Mouse (Mus musculus) lung, adult 2 months (tissue): ENCODE measurements at regions not wholly inside any gene's neighbourhood (a gene's known extent, or its start where the extent isn't known, plus 50 kb on each side); places are given as distances from the start of the nearest gene placed in this dataset.

Source experiments
- DNase-seq: peaks from one replicate; pipeline ENCODE4 v3.0.0; 2022
- H3K4me1 ChIP-seq: fragments of 200-500 bp; 2 replicates; pipeline ENCODE4 v1.6.1; 2011; ENCODE audit warnings: low read length; ENCODE audit not compliant: control insufficient read depth, insufficient read depth
- H3K4me3 ChIP-seq: fragments of 200-500 bp; replicated peaks from 2 replicates; pipeline ENCODE3; 2011; ENCODE audit warnings: low read depth, mild to moderate bottlenecking, control low read depth, low read length; ENCODE audit errors: extremely low read depth
- CTCF ChIP-seq: fragments of 200-500 bp; IDR thresholded peaks from 2 replicates; pipeline ENCODE4 v1.5.1; 2011; ENCODE audit warnings: mild to moderate bottlenecking, low read length, control low read depth; ENCODE audit not compliant: insufficient read depth
- POLR2A ChIP-seq: fragments of 200-500 bp; IDR thresholded peaks from 2 replicates; pipeline ENCODE4 v1.6.1; 2011; ENCODE audit warnings: low read depth, mild to moderate bottlenecking, control low read depth, low read length, borderline replicate concordance; ENCODE audit errors: extremely low read depth
- WGBS: fragments of 180-500 bp; shearing (Covaris S2); methylation state at CpG from one replicate; pipeline ENCODE4 v1.1.7; 2018; 5-methylcytosine and 5-hydroxymethylcytosine counted together

- TF ChIP-seq POLR2A (no peak), CTCF (no peak)
- DNase-seq: no peak
- 84% methylated on average over 6 of the region's 6 CpGs for WGBS
- H3K4me3 ChIP-seq: no peak overlapping the region
- no peaks in the 10 kb centered on the region for H3K4me1 ChIP-seq
Measured at GRCm38 (mm10) chr4:142470784-142471183, 231.6 kb upstream of the Kazn start.

- Histone ChIP-seq H3K4me1 (no peaks in the 10 kb centered on the region), H3K4me3 (no peak overlapping the region)
- no peak for DNase-seq
- WGBS: 62% methylated on average over 6 of the region's 6 CpGs
- no peak for TF ChIP-seq POLR2A
- TF ChIP-seq CTCF: no peak
Measured at GRCm38 (mm10) chr4:142467920-142468319, 228.7 kb upstream of the Kazn start.

GRCm38 (mm10) chr4:142465226-142465625, 226.0 kb upstream of the Kazn start:
- Histone ChIP-seq H3K4me1 (no peaks in the 10 kb centered on the region), H3K4me3 (no peak overlapping the region)
- TF ChIP-seq POLR2A: no peak
- no peak for TF ChIP-seq CTCF
- WGBS: 76% methylated on average over 4 of the region's 4 CpGs
- no peak for DNase-seq

- Histone ChIP-seq H3K4me1 (no peaks in the 10 kb centered on the region), H3K4me3 (no peak overlapping the region)
- WGBS: 91% methylated on average over 6 of the region's 6 CpGs
- DNase-seq: no peak
- TF ChIP-seq POLR2A (no peak), CTCF (no peak)
Measured at GRCm38 (mm10) chr4:142464066-142464465, 224.9 kb upstream of the Kazn start.

GRCm38 (mm10) chr4:142460468-142461086, 221.4 kb upstream of the Kazn start:
- Histone ChIP-seq H3K4me3 (no peak overlapping the region), H3K4me1 (no peaks in the 10 kb centered on the region)
- no peak for TF ChIP-seq CTCF
- TF ChIP-seq POLR2A: no peak
- no peak for DNase-seq
- WGBS: 87% methylated on average over 13 of the region's 13 CpGs

- 49% methylated on average over 11 of the region's 11 CpGs for WGBS
- DNase-seq: no peak
- TF ChIP-seq CTCF: no peak
- TF ChIP-seq POLR2A: no peak
- no peak overlapping the region for H3K4me3 ChIP-seq
- H3K4me1 ChIP-seq: no peaks in the 10 kb centered on the region
Measured at GRCm38 (mm10) chr4:142452614-142453013, 213.4 kb upstream of the Kazn start.

- 78% methylated on average over 3 of the region's 3 CpGs for WGBS
- DNase-seq: no peak
- TF ChIP-seq POLR2A (no peak), CTCF (no peak)
- no peaks in the 10 kb centered on the region for H3K4me1 ChIP-seq
- H3K4me3 ChIP-seq: no peak overlapping the region
Measured at GRCm38 (mm10) chr4:142450884-142451283, 211.7 kb upstream of the Kazn start.

- WGBS: 43% methylated on average over 13 of the region's 13 CpGs
- Histone ChIP-seq H3K4me3 (no peak overlapping the region), H3K4me1 (no peaks in the 10 kb centered on the region)
- no peak for TF ChIP-seq POLR2A
- TF ChIP-seq CTCF: no peak
- DNase-seq: no peak
Measured at GRCm38 (mm10) chr4:142449713-142450112, 210.5 kb upstream of the Kazn start.

- H3K4me1 ChIP-seq: no peaks in the 10 kb centered on the region
Measured at GRCm38 (mm10) chr4:142449198-142449702, 210.0 kb upstream of the Kazn start.

GRCm38 (mm10) chr4:142447529-142447928, 208.3 kb upstream of the Kazn start:
- no peak for DNase-seq
- no peaks in the 10 kb centered on the region for H3K4me1 ChIP-seq
- WGBS: 38% methylated on average over 7 of the region's 7 CpGs
- no peak overlapping the region for H3K4me3 ChIP-seq
- TF ChIP-seq CTCF (no peak), POLR2A (no peak)

More at GRCm38 (mm10) chr4:142449198-142449702, 210.0 kb upstream of the Kazn start:
- WGBS: 69% methylated on average over 14 of the region's 14 CpGs
- DNase-seq: no peak
- H3K4me3 ChIP-seq: no peak overlapping the region
- TF ChIP-seq CTCF: no peak
- no peak for TF ChIP-seq POLR2A
